Mouse (Mus musculus) frontal cortex, postnatal 14 days (tissue): ENCODE results near the gene Rps6kc1.
"Not testable (repeated sequence)": the region's sequence is repeated elsewhere in the genome, so short reads cannot be mapped to it uniquely, and the experiment has no call there.

Source experiments
- DNase-seq, 2 experiments: peaks; one replicate each; pipeline ENCODE4 v3.0.0; 2022; ENCODE audit warnings: low spot score in 2 of 2

Rps6kc1 gene

DNA sequence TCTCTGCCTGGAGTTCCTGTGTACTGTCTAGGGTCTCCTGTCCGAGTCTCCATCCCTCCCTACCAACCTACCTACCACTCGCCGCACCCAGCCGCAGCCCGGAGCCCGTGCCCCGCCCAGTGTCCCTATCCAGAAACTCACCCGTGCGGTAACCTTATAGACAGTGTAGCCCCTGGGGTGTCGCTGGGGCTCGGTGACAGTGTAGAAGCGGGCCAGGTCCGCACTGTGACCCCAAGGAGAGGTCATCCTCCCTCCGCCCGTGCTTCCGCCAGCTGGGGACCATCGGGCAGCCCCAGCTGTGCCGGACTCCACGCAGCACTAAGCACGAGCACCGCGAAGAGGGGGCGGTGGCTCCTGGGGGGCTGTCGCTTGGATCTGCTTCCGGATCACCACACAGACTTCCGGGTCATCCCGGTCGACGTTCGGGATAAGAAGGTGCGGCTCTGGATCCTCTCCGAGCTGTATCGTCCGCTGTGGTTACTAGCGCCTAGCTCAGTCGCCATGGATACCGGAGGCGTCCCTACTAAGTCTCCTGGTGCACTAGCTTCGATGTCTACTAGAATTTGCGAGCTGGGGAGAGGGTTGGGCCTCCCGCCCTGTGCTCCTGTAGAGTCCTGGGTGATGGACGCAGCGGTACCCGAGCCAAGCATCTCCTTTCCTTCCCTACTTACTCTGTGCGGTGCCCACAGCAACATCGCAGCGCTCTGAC, at the start of gene Rps6kc1:
Rps6kc1 (minus strand) TSS at position 356 of the 709 bp plus-strand sequence.
- DNase-seq: peak; percentile 74 to 75

DNA sequence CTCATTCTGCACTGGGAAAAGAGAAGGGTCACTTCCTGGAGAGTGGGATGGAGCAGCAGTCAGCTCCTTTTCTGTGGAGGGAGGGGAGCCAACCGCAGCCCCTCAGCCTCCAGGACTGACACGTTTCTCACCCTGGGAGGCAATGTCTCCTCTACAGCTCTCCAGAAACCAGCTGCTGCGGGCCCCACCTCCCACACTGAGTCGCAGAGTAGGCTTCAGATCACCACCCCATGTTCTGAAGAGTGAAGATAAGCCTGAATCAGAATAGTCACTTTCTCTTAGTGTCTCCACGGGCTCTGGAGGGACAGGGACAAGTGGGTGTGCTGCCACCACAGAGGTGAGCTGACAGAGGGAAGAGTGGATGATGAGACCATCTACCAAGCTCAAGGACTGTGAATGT, 47.3 kb upstream of the Rps6kc1 start:
- no peak for DNase-seq

DNA sequence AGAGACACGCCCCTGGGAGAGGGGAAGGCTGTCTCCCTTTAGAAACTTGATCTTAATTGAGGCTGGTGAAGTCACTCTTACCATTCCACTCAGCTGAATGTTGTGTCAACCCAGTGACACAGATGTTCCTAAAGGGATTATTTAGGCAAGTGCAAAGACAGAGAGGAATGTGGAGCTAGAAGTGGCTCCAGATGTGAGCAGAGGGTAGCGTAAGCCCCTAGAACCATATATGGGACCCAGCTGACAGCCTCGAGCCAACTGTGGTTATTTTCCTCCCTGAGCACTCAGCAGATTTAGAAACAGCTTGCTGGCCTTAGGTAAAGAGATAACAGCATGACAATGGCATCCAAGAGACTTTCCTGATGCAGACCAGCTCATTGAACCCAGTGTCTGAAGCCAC, 41.4 kb upstream of the Rps6kc1 start:
- DNase-seq: no peak

DNA sequence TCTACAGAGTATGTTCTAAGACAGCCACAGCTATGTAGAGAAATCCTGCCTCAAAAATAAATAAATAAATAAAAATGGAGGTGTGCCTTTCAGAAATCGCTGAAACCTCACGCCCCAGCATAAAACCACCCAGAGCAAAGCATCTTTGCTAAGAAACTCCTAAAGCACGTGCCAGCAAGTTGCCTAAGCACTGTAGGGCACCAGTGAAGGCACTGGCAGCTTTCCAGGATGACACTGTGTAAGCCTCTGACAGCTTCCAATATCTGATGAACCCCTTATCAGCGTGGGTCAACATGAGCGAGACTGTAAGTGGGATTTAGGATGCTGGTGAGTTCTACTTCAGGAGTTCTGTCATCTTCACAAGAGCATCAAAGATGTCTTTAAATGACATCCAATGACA, 39.4 kb upstream of the Rps6kc1 start:
- DNase-seq: no peak

DNA sequence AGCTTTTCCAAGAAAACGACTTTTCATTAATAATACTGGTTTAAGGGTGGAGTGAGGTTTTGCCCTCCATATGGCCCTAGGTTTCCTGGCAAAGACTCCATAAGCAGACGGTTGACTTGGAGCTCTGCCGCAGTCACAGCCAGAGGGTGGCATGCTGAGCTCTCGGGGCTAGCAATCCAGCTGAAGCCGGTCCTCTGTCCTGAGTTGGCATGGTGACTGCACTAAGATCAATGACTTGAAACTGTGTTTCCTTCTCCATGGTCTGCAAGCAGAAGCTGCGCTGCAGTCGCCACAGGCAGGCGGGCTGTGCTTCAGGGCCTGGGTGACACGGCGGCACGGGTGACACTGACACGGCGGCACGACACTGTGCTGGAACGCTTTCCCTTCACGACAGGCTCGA, 37.3 kb upstream of the Rps6kc1 start:
- DNase-seq: no peak

DNA sequence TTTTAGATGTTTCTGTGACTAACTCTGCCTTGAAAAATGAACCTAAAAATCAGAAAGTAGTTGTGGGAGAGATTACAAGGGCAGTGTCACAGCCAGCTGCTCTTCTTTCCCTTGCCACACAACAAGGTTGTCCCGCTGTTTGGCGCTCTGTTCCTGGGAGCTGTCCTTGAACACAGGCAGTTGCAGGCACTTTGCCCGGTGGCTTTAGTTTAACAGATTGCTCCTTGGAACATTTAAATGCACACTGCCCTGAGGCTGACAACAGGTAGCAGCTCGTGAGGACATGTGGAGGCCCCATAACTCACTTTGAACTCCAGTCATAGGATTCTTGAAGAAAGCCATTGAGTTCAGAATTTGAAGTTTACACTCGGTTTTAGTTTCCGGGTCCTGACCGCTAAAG, 36.9 kb upstream of the Rps6kc1 start:
- no peak for DNase-seq

DNA sequence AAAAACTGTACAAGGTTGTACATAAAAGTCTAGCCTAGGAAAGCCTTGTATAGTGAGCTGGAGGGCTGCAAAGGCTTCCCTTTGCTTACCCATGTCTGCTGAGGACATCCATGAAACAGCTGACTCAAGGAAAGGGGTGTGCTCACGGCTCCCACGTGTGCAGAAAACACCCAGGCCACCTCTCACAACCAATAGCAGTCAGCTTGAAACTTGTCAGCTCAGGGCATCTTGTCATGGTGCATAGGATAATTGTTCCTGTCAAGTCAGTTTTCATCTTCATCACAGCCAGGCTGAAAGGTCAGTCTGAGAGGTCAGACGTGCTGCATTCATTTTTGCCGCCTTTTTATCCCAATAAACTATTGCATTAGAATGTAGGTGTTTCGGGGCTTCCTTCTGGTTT, 36.4 kb upstream of the Rps6kc1 start:
- no peak for DNase-seq

DNA sequence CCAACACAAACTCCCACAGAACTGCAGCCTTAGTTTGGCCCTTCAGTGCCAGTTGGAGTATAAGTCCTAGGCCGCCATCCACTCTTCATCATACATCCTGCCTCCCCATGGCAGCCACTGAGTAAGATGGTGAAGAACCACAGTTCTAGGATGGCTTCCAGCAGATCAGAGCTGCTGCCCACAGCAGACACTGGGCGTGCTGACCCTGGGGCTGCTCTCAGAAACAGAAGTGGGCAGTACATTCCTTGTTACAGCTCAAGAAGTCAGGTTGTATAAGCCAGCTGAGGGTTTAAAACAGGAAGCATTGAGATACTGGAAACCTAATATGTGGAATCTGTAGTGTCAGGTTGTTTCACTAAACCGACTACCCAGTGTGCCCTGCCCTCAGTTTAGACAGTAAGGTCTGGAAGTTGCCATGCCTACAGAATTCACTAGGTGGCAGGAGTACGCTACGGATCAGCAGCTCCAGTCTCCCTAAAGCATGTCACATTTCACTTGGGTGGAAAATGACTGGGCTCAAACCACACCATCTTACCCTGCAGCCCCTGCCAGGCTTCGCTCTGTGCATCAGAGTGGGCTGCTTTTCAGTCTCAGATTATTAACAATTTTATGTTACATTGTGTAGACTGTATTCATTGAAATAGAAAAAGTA, 32.7 kb upstream of the Rps6kc1 start:
- peak; percentile 46 to 74 for DNase-seq

DNA sequence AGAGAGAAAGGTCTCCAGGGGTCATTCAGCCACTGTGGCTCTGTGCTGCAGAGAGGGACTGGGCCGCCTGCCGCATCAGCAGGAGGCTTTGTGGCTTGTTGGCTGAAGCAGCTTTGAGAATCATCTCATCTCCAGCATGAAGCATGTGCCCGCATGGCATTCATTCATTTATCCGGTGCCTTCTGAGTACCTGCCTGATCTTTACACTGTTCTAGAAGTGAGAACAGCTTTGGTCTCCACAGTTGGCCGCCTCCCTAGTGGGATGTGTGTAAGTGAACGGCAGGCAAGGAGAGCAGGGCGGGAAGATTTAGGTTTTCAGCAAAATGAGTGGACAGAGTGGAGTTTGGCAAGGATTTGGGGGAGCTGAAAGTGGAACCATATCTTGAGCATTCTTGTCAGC, 28.2 kb upstream of the Rps6kc1 start:
- DNase-seq: no peak

DNA sequence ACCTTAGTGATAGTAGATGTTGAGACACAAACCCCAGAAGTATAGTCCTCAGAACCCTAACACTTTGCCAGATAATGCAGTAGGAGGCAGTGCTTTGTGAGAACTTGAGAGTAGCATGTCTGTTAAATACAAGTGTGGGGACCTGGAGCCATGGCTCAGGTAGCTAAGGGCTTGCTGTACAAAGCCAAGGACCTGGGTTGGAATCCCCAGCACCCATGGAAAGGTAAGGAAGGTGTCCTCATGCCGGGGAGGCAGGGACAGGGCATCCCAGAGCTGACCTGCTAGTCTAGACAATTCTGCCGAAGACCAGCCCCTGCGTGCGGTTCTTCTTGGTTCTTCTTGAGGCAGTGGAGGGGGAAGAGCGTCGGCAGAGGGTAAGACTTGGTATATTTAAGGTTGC, 18.6 kb upstream of the Rps6kc1 start:
- DNase-seq: no peak

DNA sequence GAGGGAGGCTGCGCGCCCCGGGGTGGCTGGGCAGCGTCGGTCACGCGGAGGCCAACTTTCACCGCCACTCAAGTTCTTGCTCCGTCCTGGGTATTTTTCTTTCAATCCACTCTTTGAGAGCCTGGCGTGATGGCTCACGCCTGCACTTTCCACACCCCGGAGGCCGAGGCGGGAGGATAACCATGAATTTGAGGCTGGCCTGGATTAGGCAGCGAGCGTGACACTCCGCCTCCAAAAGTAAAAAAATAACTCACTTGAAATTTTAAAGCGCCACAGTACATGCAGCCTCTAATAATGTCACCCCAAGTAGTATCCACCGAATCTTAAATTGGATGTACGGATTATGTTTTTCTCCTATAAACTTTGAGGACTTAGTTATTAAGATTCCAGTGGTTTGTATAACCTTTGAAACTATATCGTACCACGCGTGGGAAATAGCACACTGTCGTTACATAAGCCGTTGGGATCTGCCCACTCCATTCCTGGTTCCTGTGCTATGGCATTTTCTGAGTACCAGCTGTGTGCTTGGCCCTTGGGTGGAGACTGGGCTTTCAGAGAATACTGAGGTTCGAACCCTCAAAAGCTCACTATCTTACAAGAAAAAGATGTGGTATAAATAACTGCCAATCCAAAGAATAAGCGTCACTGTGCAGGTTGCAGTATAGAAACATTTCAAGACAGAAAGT, 17.6 kb upstream of the Rps6kc1 start:
- no peak for DNase-seq

DNA sequence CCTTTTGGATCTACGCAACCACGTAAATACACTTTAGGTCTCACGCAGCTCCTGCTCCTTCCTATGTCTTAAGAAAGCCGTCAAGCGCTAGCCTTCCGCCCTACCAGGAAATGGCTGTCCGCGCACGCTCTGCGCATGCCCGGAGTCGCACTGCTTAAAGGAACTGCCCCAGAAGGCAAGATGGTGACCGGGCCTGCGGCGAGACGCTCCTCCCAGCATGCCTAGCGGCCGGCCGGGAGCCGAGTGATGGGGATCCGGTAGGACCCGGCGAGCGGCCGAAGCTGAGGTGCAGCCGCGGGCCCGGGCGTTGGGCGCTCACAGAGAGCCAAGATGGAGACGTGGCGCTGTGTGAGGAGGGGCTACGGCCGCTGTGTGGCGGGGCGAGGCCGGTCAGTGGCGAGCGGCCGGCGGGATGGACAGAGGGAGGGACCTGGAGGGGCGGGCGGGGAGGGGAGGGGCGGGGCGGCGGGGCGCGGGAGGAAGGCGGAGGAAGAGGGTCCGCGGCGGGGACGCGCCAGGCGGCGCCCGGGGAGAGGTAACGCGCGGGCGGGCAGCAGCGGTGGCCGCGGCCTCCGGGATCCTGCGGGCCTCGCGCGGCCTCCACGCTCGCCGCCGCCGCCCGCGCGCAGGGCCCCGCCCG, 16.9 kb upstream of the Rps6kc1 start:
- peak; percentile 94 to 95 for DNase-seq

DNA sequence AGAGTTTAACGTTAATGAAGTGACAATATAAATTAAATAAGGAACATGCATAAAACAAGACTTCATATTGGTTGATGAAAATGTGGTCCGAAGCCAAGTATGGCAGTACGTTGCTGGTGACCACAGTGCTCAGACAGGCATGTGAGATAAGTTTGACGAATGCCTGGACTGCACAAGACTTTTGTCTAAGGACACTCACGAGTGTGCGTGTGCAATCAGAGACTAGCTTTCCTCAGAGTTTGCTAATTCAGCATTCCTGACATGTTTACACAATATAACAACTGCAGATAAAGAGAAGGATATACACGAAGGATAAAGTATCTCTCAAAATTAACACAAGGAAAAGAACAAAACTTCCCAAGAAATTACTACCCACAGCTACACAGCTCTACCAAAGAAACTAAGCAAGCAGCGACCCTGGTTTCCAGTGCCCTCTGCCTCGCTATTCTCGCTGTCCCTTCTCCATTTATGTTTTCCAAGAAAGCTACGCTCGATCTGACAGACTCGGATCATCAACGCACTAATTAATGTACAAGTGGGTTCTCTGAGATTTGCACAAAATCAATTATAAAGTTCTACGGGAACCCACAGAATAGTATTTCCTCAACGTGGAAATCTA, 16.3 kb upstream of the Rps6kc1 start:
- no peak for DNase-seq

DNA sequence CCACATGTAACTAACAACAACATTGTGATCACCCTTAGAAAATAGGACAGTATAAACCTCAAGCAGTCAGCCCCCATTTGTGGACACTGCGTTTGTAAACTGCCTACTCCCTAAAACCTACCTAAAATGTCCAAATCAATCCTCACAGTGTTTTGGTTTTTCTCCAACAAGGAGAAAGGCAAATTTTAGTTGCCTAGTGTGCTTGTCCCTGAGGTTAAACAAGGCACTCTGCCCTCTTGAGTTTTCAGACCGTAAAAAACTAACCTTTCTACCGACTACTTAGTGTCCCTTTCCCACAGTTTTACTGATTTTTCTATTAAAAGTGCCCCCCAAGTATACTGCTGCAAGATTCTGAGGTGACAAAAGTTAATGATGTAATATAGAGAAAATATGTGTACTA, 15.7 kb upstream of the Rps6kc1 start:
- no peak for DNase-seq

DNA sequence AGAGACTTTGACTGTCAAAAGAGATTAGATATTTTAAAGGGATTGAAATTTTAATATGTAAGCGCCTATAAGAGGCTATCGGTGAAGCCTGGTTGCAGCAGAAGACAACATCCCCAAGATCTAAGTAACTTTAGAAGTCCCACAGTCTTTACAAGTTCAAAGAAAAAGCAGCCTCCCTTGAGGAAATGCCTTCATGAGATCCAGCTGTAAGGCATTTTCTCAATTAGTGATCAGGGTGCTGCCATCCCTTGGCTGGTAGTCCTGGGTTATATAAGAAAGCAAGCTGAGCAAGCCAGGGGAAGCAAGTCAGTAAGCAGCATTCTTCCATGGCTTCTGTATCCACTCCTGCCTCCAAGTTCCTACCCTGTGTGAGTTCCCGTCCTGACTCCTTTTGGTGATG, 13.2 kb upstream of the Rps6kc1 start, which contains the start of gene Angel2:
Angel2 (plus strand) TSS at position 301 of the 400 bp plus-strand sequence.
- not testable (repeated sequence) for DNase-seq

DNA sequence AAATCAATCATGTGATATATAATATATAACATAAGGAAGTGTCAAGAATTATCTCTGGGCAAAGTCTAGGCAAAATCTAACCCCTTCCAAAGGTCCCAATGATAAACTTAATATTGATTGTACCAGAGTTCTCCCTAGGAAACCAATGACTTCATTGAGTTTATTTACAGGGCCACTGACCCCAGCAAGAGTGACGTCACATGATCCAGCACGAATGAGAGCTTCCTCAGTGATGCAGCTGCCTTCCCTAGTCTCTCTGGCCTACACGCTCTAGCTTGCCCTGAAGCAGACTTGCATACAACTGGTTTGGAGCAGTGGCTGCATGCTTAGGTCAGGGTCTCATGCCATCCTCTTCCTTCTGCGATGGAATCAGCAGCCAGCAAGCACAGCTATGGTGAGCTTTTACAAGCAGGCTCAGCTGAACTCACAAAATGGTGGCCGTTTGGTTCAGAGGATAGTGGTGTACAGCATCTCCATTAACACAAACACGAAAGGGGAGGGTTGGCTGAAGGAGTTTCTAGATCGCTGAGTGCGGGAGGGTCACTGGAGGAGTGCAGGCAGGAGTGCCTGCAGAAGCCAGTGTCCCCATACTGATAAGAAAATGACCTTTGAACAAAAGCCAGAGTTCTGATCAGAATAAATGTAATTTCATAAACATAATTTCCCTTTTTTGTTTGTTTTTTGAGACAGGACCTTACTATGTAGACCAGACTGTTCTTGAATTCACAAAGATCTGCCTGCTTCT, 8.3 kb upstream of the Rps6kc1 start:
- no peak for DNase-seq

DNA sequence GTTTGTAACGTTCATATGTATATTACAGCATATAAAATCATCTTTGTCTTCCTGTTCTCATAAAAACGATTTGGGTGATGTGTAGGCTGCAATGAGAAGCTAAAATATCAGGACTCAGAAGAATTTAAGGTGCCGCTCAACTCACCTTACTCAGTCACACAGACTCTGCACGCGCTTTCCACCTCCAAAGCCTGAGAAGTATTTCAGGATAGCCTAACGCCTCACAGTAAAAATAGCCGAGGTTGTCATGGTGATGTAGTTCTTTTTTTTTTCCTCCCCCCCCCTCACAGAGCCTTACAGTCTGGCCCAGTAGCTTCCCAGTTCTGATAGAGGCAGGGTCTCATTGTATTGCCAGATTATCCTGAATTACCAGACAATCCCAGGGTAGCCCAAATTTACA, 7.4 kb upstream of the Rps6kc1 start:
- peak in 1 of 2 experiments; percentile 36 for DNase-seq

DNA sequence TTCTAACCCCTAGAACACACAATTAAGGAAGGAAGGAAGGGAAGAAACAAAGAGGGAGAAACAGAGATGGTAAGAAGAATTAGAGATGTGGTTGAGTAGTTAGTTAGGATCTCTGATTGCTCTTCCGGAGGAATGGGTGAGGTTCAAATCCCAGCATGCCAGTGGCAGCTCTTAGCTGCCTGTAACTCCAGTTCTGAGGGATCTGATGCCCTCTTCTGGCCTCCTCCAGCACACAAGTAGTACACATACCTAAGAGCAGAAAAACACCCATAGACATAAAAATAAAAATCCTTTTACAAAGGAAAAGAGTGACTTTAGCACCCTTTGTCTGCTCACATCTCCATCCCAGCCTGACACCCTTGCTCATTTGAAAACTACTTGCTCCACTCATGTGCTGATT, 1.1 kb upstream of the Rps6kc1 start:
- DNase-seq: no peak

DNA sequence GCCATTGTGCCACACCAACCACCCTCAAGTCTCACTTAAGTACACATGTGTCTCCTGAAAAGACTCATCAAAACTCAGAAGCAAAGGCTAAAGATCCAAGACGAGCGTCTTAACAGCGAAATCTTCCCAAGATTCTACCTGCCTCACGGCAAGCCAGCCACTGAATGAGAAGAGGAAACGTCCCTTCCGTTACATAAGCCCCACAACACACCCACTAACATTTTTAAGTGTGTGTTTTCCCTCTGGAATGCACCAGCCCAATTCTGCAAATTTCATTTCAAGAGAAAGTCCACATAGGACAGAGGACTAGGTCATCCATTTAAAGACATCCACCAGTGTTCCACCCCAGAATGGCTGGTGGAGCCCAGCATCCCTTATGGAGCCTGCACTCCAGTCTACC, 734 bp downstream of the Rps6kc1 start:
- DNase-seq: no peak

DNA sequence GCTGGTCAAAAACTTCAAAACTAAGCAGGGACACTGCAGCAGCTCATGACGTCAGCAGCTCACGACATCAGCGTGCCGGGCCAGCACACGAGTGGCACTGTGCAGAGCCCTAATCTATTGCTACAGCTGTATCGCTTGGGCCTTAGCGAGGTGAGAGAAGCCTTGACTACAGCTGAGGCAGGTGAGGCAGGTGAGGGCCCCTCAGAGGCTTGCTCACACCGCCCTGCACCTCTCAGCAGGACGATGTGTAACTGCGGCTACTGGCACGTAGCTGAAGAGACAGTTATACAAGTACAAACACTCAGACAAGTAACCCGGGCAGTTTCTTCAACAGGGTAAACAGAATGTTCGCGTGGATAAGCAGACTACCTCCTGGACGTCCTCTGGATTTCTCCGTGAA, 6.9 kb downstream of the Rps6kc1 start:
- no peak for DNase-seq

DNA sequence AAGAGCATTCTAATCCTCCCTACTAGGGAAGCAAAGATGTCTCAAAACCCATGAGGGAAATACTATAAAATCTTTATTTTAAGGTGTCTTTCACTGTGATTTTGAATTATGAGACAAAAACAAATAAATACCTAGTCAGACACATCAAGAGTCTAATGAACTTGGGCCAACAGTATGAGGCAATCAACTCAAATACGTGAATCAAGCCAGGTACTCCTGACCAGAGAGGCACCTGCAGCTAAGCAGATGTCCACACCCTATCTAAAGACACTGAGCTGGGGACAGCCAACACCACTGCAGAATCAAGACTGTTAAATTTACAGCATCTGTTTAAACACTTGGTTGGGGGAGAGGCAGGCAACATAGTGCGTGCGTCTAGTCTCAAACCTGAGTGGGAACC, 7.4 kb downstream of the Rps6kc1 start:
- no peak for DNase-seq
